Mouse (Mus musculus) natural killer cell, adult 2 months (primary cell): Measurements from ENCODE around the gene Nr2c2.

ENCODE experiments used
- DNase-seq, 2 experiments: peaks; one replicate each; pipeline ENCODE4 v3.0.0; 2022; ENCODE audit warnings: low spot score in 2 of 2

Gene Nr2c2

GRCm38 (mm10) chr6:92126861-92127468 is 35.8 kb downstream of the Nr2c2 start:
- DNase-seq, result peak in 1 of 2 experiments; percentile 2

GRCm38 (mm10) chr6:92131456-92131855 is 40.3 kb downstream of the Nr2c2 start:
- DNase-seq, result no peak

GRCm38 (mm10) chr6:92132021-92132911 is 41.1 kb downstream of the Nr2c2 start:
- DNase-seq, result peak; percentile 17 to 23

- DNase-seq, result no peak
Measured at GRCm38 (mm10) chr6:92133617-92134016, 42.4 kb downstream of the Nr2c2 start.

GRCm38 (mm10) chr6:92136356-92136755 is 45.2 kb downstream of the Nr2c2 start:
- no peak for DNase-seq

GRCm38 (mm10) chr6:92145881-92146280 is 54.7 kb downstream of the Nr2c2 start:
- no peak for DNase-seq

- no peak for DNase-seq
Measured at GRCm38 (mm10) chr6:92153774-92154173, 62.6 kb downstream of the Nr2c2 start.

- DNase-seq, result no peak
Measured at GRCm38 (mm10) chr6:92158801-92159200, 67.6 kb downstream of the Nr2c2 start.

- DNase-seq, result no peak
Measured at GRCm38 (mm10) chr6:92162724-92163123, 71.5 kb downstream of the Nr2c2 start.

GRCm38 (mm10) chr6:92176450-92176849 is 85.3 kb downstream of the Nr2c2 start:
- no peak for DNase-seq

- DNase-seq, result peak in 1 of 2 experiments; percentile 8
Measured at GRCm38 (mm10) chr6:92183621-92184131, 92.5 kb downstream of the Nr2c2 start, which contains the start of gene Mrps25. Gene Mrps25, minus strand, starts transcription at chr6:92184033.

- DNase-seq, result peak in 1 of 2 experiments; percentile 7
Measured at GRCm38 (mm10) chr6:92184178-92184577, 93.0 kb downstream of the Nr2c2 start.

- no peak for DNase-seq
Measured at GRCm38 (mm10) chr6:92199414-92199813, 108.2 kb downstream of the Nr2c2 start.

- DNase-seq, result peak in 1 of 2 experiments; percentile 6
Measured at GRCm38 (mm10) chr6:92214055-92214772, 123.0 kb downstream of the Nr2c2 start.

GRCm38 (mm10) chr6:92214773-92215449 is 123.7 kb downstream of the Nr2c2 start, which contains the start of gene Rbsn:
Gene Rbsn, minus strand, starts transcription at chr6:92214925.
- DNase-seq, result peak; percentile 83 to 89

- peak in 1 of 2 experiments; percentile 15 for DNase-seq
Measured at GRCm38 (mm10) chr6:92219445-92219844, 128.3 kb downstream of the Nr2c2 start.

GRCm38 (mm10) chr6:92221604-92222003 is 130.4 kb downstream of the Nr2c2 start:
- no peak for DNase-seq

GRCm38 (mm10) chr6:92222021-92222420 is 130.8 kb downstream of the Nr2c2 start:
- no peak for DNase-seq
